Mouse (Mus musculus) heart, adult 2 months (tissue): ENCODE results near the gene Tnfrsf13c. TPM values are rescaled to one million over a fixed set of nuclear protein-coding genes. Genes with fewer than 3 reads are reported as not detected.
"Not testable (repeated sequence)": the region's sequence is repeated elsewhere in the genome, so short reads cannot be mapped to it uniquely, and the experiment has no call there.

ENCODE experiments used
- DNase-seq, 2 experiments: peaks; one replicate each; pipeline ENCODE4 v3.0.0; 2021
- H3K27ac ChIP-seq: fragments of 200-600 bp; 2 replicates; pipeline ENCODE4 v1.8.1; 2022
- H3K27me3 ChIP-seq: fragments of 200-500 bp; 2 replicates; pipeline ENCODE4 v1.6.1; 2012; ENCODE audit warnings: mild to moderate bottlenecking, low read length, inconsistent platforms, mixed read lengths; ENCODE audit not compliant: control insufficient read depth, insufficient read depth
- H3K36me3 ChIP-seq: fragments of 200-500 bp; 2 replicates; pipeline ENCODE4 v1.6.1; 2012; ENCODE audit warnings: low read length, inconsistent platforms; ENCODE audit not compliant: control insufficient read depth, insufficient read depth
- H3K4me1 ChIP-seq: fragments of 200-500 bp; 2 replicates; pipeline ENCODE4 v1.6.1; 2011; ENCODE audit warnings: low read length; ENCODE audit not compliant: control insufficient read depth, insufficient read depth
- H3K4me3 ChIP-seq: fragments of 200-600 bp; 2 replicates; pipeline ENCODE4 v1.8.1; 2022
- H3K79me2 ChIP-seq: fragments of 200-500 bp; replicated peaks from 2 replicates; pipeline ENCODE4 v1.6.1; 2012; ENCODE audit warnings: mild to moderate bottlenecking, inconsistent platforms, low read length, moderate library complexity, mixed read lengths; ENCODE audit not compliant: control insufficient read depth, insufficient read depth
- H3K9ac ChIP-seq: fragments of 200-500 bp; 2 replicates; pipeline ENCODE4 v1.6.1; 2012; ENCODE audit warnings: low read depth, mild to moderate bottlenecking, control low read depth, inconsistent platforms, low read length, mixed read lengths
- CTCF ChIP-seq: fragments of 200-600 bp; IDR thresholded peaks from 2 replicates; pipeline ENCODE4 v1.8.1; 2022; ENCODE audit warnings: antibody characterized with exemption, mild to moderate bottlenecking, moderate library complexity
- EP300 ChIP-seq: fragments of 200-500 bp; IDR thresholded peaks from 2 replicates; pipeline ENCODE4 v1.6.1; 2011; ENCODE audit warnings: low read depth, low read length, control low read depth; ENCODE audit not compliant: insufficient read depth
- POLR2A ChIP-seq: fragments of 200-500 bp; IDR thresholded peaks from 2 replicates; pipeline ENCODE4 v1.6.1; 2011; ENCODE audit warnings: mild to moderate bottlenecking, low read depth, low read length, control low read depth; ENCODE audit not compliant: insufficient read depth
- WGBS: fragments of 180-500 bp; shearing (Covaris S2); methylation state at CpG from one replicate; pipeline ENCODE4 v1.1.7; 2018; 5-methylcytosine and 5-hydroxymethylcytosine counted together
- intact Hi-C: fragments of 180-260 bp; cut with DNase I; formaldehyde crosslinking; loops from one replicate; pipeline ENCODE4 v1.15.1; 2025
- polyA plus RNA-seq: library from polyadenylated mRNA; depleted of rRNA; stranded (reverse); fragments of >200 nt; gene quantifications from 2 replicates; pipeline ENCODE4 v1.2.3, GENCODE M21; 2012
- total RNA-seq, 2 experiments: library from RNA; stranded (reverse); gene quantifications; 2 replicates each; pipeline ENCODE4 v1.2.3; 2021

Gene Tnfrsf13c
- total and polyA plus RNA-seq, 3 experiments, result 0.16 to 0.86 (median 0.18) TPM

- Histone ChIP-seq H3K27ac (no peak overlapping the region), H3K79me2 (no peaks in the 10 kb centered on the region), H3K4me1 (0 out of 2 replicates have a peak, but pooled peaks cover 2% of the 10 kb centered on the region), H3K27me3 (no peaks in the 10 kb centered on the region), H3K4me3 (no peak overlapping the region), H3K9ac (no peak overlapping the region), H3K36me3 (no peaks in the 10 kb centered on the region)
- intact Hi-C loops, result no loop called here
- no peak for TF ChIP-seq EP300
- no peak for TF ChIP-seq POLR2A
- no peak for TF ChIP-seq CTCF
- WGBS, result 37% methylated on average over 3 of the region's 3 CpGs
- DNase-seq, result no peak
Measured at GRCm38 (mm10) chr15:82247131-82247776, 23.1 kb upstream of the Tnfrsf13c start.

GRCm38 (mm10) chr15:82244805-82245161 lies 20.6 kb upstream of the Tnfrsf13c start:
- H3K9ac ChIP-seq, H3K27ac ChIP-seq, H3K4me1 ChIP-seq, intact Hi-C loops, H3K27me3 ChIP-seq, H3K36me3 ChIP-seq, DNase-seq, H3K79me2 ChIP-seq: not testable (repeated sequence)
- 23% methylated on average over 9 of the region's 9 CpGs for WGBS
- peak overlapping the region; percentile 71 for H3K4me3 ChIP-seq

GRCm38 (mm10) chr15:82244115-82244804 lies 20.1 kb upstream of the Tnfrsf13c start, which contains the start of gene Cenpm:
Gene Cenpm (minus strand): TSS chr15:82244748.
- WGBS, result under 1% methylated on average over 65 of the region's 65 CpGs

GRCm38 (mm10) chr15:82243742-82244114 lies 19.6 kb upstream of the Tnfrsf13c start:
- intact Hi-C loops, result no loop called here
- H3K4me1 ChIP-seq, result 0 out of 2 replicates have a peak, but pooled peaks cover 2% of the 10 kb centered on the region
- H3K36me3 ChIP-seq, result no peaks in the 10 kb centered on the region
- no peaks in the 10 kb centered on the region for H3K27me3 ChIP-seq
- under 1% methylated on average over 12 of the region's 12 CpGs for WGBS
- H3K4me3 ChIP-seq, result peak overlapping the region; percentile 71
- DNase-seq, result no peak
- H3K27ac ChIP-seq, result no peak overlapping the region
- peak overlapping the region; percentile 56 for H3K9ac ChIP-seq
- TF ChIP-seq CTCF, result no peak
- no peak for TF ChIP-seq EP300
- TF ChIP-seq POLR2A, result no peak
- no peaks in the 10 kb centered on the region for H3K79me2 ChIP-seq

More at GRCm38 (mm10) chr15:82244115-82244804, 20.1 kb upstream of the Tnfrsf13c start, which contains the start of gene Cenpm:
- no peaks in the 10 kb centered on the region for H3K36me3 ChIP-seq
- no peaks in the 10 kb centered on the region for H3K27me3 ChIP-seq
- H3K79me2 ChIP-seq, result no peaks in the 10 kb centered on the region
- peak within 1 kb of the TSS; percentile 71 for H3K4me3 ChIP-seq
- intact Hi-C loops, result no loop called here
- peak within 1 kb of the TSS; percentile 85 for H3K9ac ChIP-seq
- no peak for TF ChIP-seq EP300
- TF ChIP-seq CTCF, result 0 out of 2 replicates have a peak, but pooled peaks have one; percentile 8
- peak; percentile 94 to 95 for DNase-seq
- H3K4me1 ChIP-seq, result 0 out of 2 replicates have a peak, but pooled peaks cover 2% of the 10 kb centered on the region
- peak within 1 kb of the TSS; percentile 72 for H3K27ac ChIP-seq

GRCm38 (mm10) chr15:82243311-82243710 lies 19.1 kb upstream of the Tnfrsf13c start:
- H3K9ac ChIP-seq, result no peak overlapping the region
- DNase-seq, result no peak

GRCm38 (mm10) chr15:82236565-82236964 lies 12.4 kb upstream of the Tnfrsf13c start:
- WGBS, result 17% methylated on average over 5 of the region's 5 CpGs
- Histone ChIP-seq H3K4me3 (no peak overlapping the region), H3K27ac (no peak overlapping the region), H3K27me3 (no peaks in the 10 kb centered on the region), H3K9ac (no peak overlapping the region), H3K36me3 (no peaks in the 10 kb centered on the region), H3K4me1 (no peaks in the 10 kb centered on the region), H3K79me2 (no peaks in the 10 kb centered on the region)
- intact Hi-C loops, result loop anchor here (1.0 kb wide), 2 partner anchors 98 to 171 kb away; no protein-coding TSS in a partner anchor
- TF ChIP-seq EP300 (peak; percentile 93), POLR2A (no peak)
- peak; percentile 78 to 89 for DNase-seq

More at GRCm38 (mm10) chr15:82243311-82243710, 19.1 kb upstream of the Tnfrsf13c start:
- intact Hi-C loops, result no loop called here
- WGBS, result 69% methylated on average over 3 of the region's 3 CpGs
- TF ChIP-seq EP300 (no peak), CTCF (no peak), POLR2A (no peak)
- H3K4me1 ChIP-seq, result 0 out of 2 replicates have a peak, but pooled peaks cover 2% of the 10 kb centered on the region
- H3K36me3 ChIP-seq, result no peaks in the 10 kb centered on the region
- no peaks in the 10 kb centered on the region for H3K27me3 ChIP-seq
- H3K4me3 ChIP-seq, result no peak overlapping the region; the same call in 1 of the 2 replicates
- H3K79me2 ChIP-seq, result no peaks in the 10 kb centered on the region
- H3K27ac ChIP-seq, result no peak overlapping the region
